Mouse (Mus musculus): ENCODE data around the gene Ugcg.

Ugcg gene

GRCm38 (mm10) chr4:59190650-59191424 is 1.8 kb downstream of the Ugcg start:
- DNase-seq: no peak

- DNase-seq: no peak
These were observed 5.9 kb downstream of the Ugcg start for GRCm38 (mm10) chr4:59194731-59195496.

GRCm38 (mm10) chr4:59196346-59197077 is 7.5 kb downstream of the Ugcg start:
- peak; percentile 61 for DNase-seq

DNA sequence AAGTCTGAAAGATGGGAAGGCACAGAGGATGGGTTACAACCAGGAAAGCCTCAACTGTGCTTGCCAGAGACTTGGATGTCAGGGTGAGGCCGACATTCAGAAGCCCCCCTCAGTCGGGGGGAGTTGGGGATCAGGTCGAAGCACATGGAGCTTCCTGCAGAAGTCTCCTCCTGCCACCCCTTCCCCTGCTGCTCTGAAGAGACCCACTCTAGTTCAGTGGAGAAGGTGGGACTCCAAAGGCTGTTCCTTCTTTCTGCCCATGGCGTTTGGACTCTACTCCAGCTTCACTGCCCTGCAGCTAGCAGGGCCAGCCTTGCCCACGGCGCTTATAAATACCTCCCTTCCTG is 8.0 kb downstream of the Ugcg start:
- DNase-seq: no peak

- DNase-seq: no peak
These were observed 8.4 kb downstream of the Ugcg start for GRCm38 (mm10) chr4:59197462-59197861.

GRCm38 (mm10) chr4:59199341-59199740 is 10.3 kb downstream of the Ugcg start:
- DNase-seq: peak; percentile 50

DNA sequence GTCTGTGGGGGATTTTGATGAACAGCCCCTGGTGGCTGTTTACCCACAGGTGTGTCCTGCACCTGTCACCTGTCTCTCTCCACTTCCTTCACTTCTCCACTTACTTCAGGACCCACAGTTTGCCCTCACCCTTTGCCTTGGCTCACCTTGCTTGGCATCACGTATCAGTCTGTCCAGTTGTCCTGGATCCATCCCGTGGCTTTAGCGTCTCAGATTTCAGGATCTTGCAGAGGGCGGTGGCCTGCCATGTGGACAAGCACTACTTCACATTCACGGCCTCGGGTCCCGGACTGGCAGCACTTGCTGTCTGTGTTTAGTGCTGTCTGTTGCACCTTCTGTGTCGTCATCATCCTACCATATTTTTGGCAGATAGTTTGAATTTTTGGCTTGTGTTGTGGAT is 10.7 kb downstream of the Ugcg start:
- DNase-seq: no peak

GRCm38 (mm10) chr4:59200636-59201035 is 11.6 kb downstream of the Ugcg start:
- no peak for DNase-seq

- DNase-seq: no peak
These were observed 15.6 kb downstream of the Ugcg start for GRCm38 (mm10) chr4:59204616-59205015.

- peak; percentile 24 for DNase-seq
These were observed 16.8 kb downstream of the Ugcg start for GRCm38 (mm10) chr4:59205758-59206340.

- peak; percentile 29 for DNase-seq
These were observed 17.5 kb downstream of the Ugcg start for GRCm38 (mm10) chr4:59206600-59206999.

DNA sequence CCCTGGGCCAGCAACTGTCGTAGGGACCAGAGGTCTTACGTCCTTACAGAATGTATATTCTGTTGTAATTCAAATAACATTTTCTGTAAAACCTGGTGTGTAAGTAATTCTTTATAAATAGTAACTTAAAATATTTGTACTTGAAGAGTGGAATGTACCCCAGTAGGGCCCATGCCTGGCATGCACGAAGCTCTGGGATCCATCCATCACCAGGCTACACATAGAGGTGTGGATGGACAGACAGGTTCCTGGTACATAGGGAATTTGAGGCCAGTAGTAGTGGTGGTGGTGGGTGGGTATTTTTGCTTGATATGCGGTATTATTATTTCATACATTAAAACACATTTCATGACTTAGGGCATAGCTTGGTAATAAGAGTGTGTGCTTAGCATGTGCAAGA is 19.6 kb downstream of the Ugcg start:
- DNase-seq: no peak

DNA sequence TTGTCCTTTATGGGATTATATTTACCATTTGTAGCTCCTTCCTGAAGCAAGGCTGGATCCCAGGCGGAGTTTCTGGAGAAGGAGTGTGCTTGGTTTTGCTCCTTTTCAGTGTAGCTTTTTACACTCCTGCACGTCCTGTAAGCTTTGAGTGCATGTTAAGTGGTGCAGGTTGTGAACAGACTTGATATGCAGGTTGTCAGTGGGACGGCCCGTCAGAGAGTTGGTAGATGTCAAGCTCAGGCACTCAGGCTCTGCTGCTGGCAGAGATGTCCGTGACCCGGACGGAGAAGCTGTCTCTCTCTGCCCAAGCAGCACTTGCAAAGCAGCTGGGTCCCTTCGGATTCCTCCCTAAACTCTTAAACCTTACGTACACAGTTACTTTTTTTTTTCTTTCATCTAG is 22.1 kb downstream of the Ugcg start:
- DNase-seq: no peak

GRCm38 (mm10) chr4:59213833-59214232 is 24.8 kb downstream of the Ugcg start:
- DNase-seq: no peak

DNA sequence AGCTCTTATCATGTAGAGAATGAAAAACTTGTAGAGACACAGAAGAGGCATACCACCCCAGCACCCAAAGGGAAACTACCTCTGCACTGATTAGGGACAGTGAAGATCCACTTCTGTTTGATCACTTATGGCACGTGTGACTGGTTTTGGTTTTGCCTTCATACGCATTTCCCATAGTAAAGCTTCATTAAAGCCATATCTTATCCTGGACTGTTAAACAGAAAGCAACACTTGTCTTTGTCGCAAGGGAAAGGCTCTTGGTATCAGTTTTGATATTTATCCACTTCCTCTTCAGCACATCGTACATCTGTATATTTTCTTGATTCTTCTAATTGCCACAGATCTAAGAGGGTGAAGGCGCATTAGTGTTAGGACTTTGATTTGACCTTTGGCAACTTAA is 25.6 kb downstream of the Ugcg start:
- DNase-seq: no peak

- DNase-seq: peak; percentile 55
These were observed 26.5 kb downstream of the Ugcg start for GRCm38 (mm10) chr4:59215585-59215984.

DNA sequence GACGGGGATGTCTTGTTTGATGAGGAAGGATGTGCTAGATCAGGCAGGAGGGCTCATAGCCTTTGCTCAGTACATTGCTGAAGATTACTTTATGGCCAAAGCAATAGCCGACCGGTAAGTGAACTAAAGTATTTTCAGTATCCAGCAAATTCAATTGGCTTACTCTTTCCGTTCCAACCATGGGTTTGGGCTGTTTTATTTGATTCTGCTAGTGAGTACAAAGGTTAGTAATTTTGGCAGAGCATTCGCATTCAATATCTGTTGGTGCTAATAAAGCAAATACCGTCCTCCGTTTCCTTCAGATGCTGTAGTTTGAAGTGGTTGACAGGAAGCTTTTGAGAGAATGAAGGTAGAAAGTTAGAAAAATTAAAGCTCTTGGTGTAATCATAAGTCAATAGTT is 28.0 kb downstream of the Ugcg start:
- DNase-seq: no peak

- no peak for DNase-seq
These were observed 29.1 kb downstream of the Ugcg start for GRCm38 (mm10) chr4:59218154-59218553.

GRCm38 (mm10) chr4:59222226-59222625 is 33.2 kb downstream of the Ugcg start:
- no peak for DNase-seq

DNA sequence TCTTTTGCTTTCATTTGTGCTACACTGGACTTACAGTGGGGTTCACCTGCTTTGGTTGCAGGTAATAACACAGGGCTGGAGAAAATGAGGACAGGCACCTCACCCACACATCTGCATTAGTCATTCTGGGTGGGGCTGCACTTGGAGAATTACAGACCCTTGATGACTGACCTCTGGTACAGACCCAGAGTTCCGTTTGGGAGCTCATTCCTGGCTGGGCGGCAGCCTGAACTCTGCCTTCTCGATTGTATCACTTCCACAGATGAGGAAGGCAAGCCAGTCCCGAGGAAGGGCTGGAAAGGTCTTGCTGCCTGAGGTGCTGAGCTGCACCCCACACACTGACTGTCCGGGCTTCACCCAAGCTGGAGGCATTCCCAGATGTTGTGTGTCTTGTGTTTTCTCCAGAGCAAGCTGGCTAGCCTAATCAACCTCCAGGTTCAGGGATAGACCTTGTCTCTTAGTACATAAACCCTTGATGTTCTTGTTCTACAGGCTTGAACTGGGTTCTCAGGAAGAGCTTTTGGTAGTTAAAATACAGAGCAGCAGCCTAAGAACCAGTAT is 34.1 kb downstream of the Ugcg start:
- DNase-seq: no peak

- DNase-seq: no peak
These were observed 35.8 kb downstream of the Ugcg start for GRCm38 (mm10) chr4:59224889-59225288.

DNA sequence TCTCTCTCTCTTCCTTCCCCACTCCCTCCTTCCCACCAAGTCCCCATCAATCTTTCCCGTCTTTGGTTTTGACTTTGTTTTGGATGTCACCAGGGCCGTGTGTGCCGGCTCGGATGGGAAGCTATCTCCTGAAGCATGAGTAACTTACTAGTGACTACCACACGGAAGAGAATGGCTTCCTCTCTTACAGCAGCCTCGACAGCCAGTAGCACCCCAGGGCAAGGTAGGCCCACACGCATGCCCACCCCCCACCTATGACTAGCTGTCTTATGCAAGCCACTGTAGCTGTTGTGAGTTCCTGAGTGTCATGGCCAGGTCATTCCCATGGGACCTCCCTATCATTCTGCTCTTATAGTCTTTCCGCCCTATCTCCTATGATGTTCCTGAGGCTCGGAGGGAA is 38.0 kb downstream of the Ugcg start:
- no peak for DNase-seq

DNA sequence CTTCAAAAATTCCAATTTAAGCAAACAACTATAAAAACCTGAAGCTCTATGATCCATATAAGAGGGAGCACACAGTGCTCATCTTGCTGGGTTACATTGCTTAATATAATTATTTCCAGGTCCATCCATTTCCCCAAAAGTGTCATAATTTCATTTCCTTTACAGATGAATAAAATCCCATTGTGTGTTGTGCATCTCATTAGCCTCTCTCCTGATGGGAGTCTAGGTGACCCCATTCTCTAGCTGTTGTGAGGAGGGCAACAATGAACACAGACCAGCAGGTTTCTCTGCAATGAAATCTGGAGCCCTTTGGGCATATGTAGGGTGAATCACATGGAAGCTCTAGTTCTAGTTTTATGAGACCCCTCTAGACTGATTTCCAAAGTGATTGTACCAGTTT is 39.9 kb downstream of the Ugcg start:
- DNase-seq: no peak
